Mouse (Mus musculus) heart, postnatal 10 days (tissue): ENCODE data around the gene Mdh1. TPM values are rescaled to one million over a fixed set of nuclear protein-coding genes. Genes with fewer than 3 reads are reported as not detected.
"Not testable (repeated sequence)": the region's sequence is repeated elsewhere in the genome, so short reads cannot be mapped to it uniquely, and the experiment has no call there.

Experiments
- DNase-seq, 2 experiments: peaks; one replicate each; pipeline ENCODE4 v3.0.0; 2021
- intact Hi-C: fragments of 180-260 bp; cut with DNase I; formaldehyde crosslinking; loops from one replicate; pipeline ENCODE4 v1.15.1; 2025
- microRNA-seq, 2 experiments: library from miRNA; unstranded; fragments of <30 nt; microRNA quantifications; one replicate each; pipeline ENCODE4 v1.2.0; 2022
- total RNA-seq, 2 experiments: library from RNA; stranded (reverse); gene quantifications; 2 replicates each; pipeline ENCODE4 v1.2.3; 2021

Gene Mdh1
- total RNA-seq, 2 experiments from 2014 or later, result 2,015 to 2,040 TPM

DNA sequence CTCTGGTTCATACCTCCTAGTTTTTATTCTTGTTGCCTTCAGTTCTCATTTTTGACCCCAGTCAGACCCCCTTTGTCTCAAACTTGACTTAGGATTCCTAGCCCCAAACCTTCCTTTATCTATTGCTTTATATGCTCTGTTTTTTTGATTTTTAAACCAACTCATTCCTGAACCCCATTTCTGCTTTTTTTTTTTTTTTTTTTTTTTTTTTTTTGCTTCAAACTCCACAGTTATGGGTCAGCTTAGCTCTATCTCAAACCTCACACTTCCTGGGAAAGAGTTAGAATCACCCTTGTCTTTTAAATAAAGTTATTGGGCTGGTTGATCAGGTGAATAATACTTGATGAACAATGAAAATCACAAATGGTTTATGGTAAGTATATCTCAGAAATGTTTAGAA lies 24.6 kb downstream of the Mdh1 start:
- intact Hi-C loops, result no loop called here
- DNase-seq, result no peak

DNA sequence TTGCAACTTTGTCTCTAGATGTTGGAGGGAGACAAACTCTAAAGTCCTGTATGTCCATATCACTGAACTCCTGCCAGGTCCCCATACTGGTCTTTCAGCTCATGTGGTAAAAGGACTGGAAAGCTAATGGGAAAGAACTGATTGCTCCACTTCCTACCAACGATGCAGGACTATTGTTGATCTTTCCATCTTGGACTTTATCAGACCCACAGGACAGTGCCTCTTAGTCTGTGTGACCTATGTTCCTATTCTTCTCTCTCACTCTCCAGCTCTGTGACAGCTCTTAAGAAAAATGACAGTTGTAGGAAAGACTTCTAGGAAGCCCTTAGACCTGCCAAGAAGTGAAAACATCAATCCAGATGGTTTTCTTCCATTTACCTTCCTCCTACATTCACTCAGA lies 25.5 kb downstream of the Mdh1 start:
- intact Hi-C loops, result no loop called here

DNA sequence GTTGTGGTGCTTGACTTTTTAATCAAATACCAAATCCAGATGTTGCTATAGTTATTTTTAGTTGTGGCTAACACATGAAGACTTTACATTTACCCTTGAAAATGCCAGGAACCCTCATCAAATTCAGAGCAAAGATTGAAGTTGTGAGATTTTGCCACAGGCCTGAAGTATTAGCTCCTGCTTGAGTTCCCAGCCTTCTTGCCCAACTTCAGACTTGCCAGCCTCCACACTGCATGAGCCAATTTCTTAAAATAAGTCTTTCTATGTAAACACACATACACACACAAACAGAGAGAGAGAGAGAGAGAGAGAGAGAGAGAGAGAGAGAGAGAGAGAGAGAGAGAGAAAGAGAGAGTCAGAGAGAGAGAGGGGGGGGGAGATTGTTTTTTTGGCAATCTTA lies 26.2 kb downstream of the Mdh1 start:
- intact Hi-C loops, result no loop called here
- no peak for DNase-seq

More for the DNA sequence above, 25.5 kb downstream of the Mdh1 start:
- DNase-seq, result no peak

DNA sequence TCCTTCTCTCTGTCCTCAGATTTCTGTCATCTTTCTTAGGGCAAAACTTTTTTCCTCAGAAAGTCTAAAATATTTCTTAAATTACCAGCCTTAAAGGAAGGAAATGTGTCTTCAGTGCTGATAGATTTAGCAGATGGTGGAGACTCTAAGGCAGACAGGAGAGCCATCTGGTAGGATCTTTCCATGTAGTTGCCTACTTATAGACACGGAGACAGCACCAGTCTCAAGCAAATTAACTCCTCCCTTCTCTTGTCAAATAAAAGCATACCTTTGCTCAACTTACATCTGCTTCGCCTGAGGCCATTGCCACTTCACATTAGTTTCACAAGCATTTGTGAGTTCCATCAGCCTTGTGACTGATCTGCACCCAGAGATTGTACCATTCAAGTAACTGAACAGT lies 27.1 kb downstream of the Mdh1 start:
- intact Hi-C loops, result no loop called here
- no peak for DNase-seq

DNA sequence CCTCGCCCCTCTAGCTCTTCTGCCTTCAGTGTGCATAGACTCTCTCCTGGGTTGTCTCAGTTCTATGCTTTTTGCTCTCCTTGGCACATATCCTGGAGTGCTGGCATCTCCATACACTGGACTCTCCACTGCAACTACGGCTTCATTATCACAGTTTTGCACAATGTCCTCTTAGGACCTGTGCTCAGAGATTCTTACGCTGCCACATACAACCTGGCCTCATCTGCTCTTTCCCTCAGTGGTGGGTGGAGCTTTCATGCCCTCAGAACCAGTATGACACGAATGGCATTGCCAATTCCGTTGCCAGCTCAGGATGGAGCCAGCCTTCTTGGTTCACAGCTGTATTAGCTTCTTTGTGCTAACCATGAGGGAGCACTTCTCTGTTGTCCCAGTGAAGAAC lies 29.4 kb downstream of the Mdh1 start:
- DNase-seq, result no peak
- intact Hi-C loops, result no loop called here

DNA sequence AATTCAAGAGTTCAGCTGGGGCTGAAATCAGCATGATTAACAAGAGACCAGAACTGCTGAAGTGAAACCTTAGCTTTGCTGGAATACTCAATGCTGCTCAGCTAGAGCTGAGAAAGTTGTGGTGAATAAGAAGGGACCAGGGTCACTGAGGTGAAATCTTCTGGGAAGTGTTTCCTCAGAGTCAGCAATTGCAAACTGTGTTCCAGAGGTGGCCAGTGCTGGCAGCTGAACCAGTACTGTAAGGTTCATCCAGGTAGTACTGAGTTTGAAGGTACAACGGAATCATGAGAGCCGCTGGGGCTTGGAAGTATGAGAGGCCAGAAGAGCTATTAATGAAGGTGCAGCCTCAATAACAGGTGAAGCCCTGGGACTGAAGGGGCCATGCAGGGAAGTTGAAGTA lies 31.5 kb downstream of the Mdh1 start:
- intact Hi-C loops, result no loop called here

DNA sequence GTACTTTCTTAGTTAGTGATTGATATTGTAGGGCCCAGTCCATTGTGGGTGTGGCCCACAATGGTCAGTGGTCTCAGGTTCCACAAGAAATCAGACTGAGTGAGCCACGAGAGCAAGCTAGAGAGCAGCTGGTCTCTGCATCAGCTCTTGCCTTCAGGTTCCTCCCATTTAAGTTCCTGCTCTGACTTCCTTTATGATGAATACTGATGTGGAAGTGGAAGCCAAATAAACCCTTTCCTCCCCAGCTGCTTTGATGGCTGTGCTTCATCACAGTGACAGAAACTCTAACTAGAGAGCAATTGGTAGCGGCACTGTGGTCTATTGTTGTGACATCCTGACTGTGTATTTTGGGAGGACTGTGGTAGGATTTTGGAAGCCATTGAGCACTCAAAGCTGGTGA lies 32.1 kb downstream of the Mdh1 start:
- intact Hi-C loops, result no loop called here
- DNase-seq, result no peak

More for the DNA sequence above, 31.5 kb downstream of the Mdh1 start:
- no peak for DNase-seq

DNA sequence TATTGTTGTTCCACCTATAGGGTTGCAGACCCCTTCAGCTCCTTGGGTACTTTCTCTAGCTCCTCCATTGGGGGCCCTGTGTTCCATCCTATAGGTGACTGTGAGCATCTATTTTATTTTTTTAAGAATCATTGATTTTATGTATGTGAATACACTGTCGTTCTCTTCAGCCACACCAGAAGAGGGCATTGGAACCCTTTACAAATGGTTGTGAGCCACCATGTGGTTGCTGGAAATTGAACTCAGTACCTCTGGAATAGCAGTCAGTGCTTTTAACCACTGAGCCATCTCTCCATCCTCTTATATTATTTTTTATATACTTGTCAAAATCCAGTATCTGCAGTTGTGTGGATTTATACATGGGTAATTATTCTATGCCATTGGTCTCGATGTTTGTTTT lies 41.3 kb downstream of the Mdh1 start:
- intact Hi-C loops, DNase-seq: not testable (repeated sequence)

DNA sequence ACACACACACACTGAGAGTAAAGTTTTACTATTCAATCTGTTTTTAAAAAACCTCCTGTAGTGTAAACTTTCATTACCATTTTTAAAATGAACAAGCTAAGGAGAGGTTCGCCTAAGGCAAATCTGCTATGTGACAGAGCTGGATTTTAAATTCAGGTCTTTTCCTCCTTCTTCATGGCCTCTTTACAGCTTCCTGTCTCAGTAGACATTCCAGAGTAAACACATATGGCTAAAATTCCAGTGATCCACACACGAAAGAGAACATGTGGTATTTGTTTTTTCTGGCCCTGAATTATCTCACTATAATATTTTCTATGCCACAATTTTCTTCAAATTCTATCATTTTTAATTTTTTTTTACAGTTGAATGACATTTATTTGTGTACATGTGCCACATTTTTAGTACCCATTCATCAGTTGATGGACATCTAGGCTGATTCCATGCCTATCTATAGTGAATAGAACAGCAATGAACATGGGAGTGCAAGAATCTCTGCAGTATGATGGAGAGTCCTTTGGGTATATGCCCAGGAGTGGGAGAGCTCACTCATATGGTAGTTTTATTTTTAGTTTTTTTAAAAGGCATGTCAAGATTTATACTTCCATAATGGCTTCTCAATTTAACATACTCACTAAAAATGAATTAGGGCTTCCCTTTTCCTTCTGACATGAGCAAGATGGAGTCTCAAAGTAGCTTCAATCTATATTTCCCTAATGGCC lies 43.3 kb downstream of the Mdh1 start:
- intact Hi-C loops, result no loop called here
- DNase-seq, result no peak

DNA sequence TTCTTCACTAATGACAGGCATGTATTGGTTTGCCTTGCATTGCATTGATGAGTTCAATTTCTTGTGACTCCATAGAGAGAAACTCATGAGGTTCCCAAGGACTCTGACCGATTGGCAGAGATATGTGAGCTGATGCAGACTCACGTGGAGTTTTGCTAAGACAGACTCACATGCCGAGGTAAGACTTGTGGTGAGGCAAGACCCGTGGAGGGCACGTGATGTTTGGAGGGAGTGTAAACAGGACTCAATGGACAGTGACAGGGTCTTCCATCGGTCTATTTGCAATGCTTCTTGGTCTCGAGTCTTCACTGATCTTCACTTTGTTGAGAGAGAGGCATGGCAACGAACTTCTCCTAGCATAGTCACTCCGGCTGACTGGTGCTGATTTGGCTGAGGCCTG lies 54.4 kb downstream of the Mdh1 start:
- DNase-seq, result no peak
- intact Hi-C loops, result no loop called here

DNA sequence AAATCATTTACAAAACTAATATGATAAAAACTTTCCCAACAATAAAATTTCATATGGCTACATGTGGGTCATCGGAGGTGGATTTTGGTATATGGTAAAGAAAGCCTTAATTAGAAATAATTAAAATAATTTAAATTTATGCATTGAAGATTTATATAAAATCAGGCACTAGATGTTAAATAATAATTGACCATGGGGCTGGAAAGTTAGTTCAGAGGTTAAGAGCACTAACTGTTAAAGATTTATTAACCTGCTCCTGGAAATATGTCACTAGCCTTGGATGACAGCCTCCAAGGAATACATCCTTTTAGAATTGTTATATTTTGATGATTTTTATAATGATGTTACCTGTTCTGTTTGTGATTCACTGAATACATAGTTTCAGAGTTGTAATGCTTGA lies 55.8 kb downstream of the Mdh1 start:
- DNase-seq, intact Hi-C loops: not testable (repeated sequence)

DNA sequence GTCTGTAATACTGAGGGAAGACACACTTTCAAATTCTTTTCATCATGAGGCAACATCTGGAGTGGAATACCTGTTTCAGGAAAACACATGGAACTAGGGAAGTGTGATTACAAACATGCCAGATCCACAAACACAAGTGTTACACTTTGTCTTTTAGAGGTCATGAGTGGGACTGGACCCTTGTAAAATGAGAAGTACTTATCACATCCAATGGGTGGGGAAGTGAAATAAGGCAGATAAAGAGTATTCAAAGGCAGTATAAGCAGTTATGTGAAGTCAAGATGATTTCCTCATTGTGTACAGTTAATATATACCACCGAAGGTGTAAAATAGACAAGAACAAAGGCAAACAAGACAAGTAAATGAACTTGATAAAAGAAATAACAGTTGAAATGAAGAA lies 61.6 kb downstream of the Mdh1 start:
- DNase-seq, intact Hi-C loops: not testable (repeated sequence)

DNA sequence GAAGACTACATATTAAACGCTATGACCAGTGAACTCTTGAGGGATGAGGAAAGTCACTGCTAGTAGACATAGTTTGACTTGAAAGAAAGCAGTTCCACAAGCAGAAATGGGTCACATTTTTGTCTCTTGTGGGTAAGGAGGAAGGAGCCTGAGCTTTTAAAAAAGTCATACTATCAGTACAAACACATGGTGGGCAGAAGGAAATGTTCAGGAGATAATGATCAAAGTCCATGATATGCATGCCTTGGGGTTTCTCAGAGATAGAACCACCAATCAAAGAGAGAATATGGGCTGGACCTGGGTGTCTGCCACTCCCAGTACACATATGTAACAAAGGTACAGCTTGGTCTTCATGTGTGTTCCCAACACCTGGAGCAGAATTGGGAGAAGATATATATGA lies 63.5 kb downstream of the Mdh1 start:
- intact Hi-C loops, DNase-seq: not testable (repeated sequence)

DNA sequence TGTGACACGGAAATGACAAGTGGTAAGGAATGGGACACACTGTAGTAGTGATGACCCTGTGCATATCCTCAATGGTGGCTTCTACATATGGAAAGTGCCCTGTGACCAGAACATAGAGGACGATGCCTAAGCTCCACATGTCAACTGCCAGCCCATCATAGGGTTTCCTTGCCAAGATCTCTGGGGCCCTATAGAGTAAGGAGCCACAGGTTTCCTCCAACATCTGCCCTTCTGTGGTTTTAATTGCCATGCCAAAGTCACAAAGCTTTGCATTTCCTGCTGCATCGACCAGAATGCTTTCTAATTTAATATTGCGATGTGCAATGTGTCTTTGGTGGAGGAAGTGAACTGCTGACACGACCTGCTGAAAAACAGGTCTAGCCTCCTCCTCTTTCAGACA lies 65.1 kb downstream of the Mdh1 start:
- intact Hi-C loops, DNase-seq: not testable (repeated sequence)

Small RNAs within 50 kb of the gene (microRNA-seq; reads per million reads assigned to microRNA genes)
- 0 reads per million in 2 experiments for gene Gm22990

Other genes with a start within 250 kb of the Mdh1 start
- gene Ugp2, start 201.2 kb downstream of the Mdh1 start, total RNA-seq, result 100 to 1,000 TPM; 187 to 190 TPM
- 1 to 10 TPM; 6.5 to 6.7 TPM for gene Wdpcp, start 132 bp downstream of the Mdh1 start, total RNA-seq